Mouse (Mus musculus) testis, adult 2 months (tissue): ENCODE results near the gene Itga7. TPM values are rescaled to one million over a fixed set of nuclear protein-coding genes. Genes with fewer than 3 reads are reported as not detected.
A peak's percentile ranks its signal among the peaks of the same experiment; 100 is the strongest.

Experiments used
- H3K27ac ChIP-seq: fragments of 200-500 bp; 2 replicates; pipeline ENCODE4 v1.5.1; 2012; ENCODE audit warnings: low read depth, low read length; ENCODE audit not compliant: control insufficient read depth, insufficient read depth
- H3K27me3 ChIP-seq: fragments of 200-500 bp; 2 replicates; pipeline ENCODE4 v1.6.1; 2012; ENCODE audit warnings: mild to moderate bottlenecking, low read length, moderate library complexity; ENCODE audit not compliant: control insufficient read depth, insufficient read depth
- H3K36me3 ChIP-seq: fragments of 200-500 bp; 2 replicates; pipeline ENCODE4 v1.6.1; 2012; ENCODE audit warnings: mild to moderate bottlenecking, low read length; ENCODE audit not compliant: control insufficient read depth, insufficient read depth
- H3K4me1 ChIP-seq: fragments of 200-500 bp; 2 replicates; pipeline ENCODE4 v1.6.1; 2012; ENCODE audit warnings: low read length; ENCODE audit not compliant: control insufficient read depth, insufficient read depth
- H3K4me3 ChIP-seq: fragments of 200-500 bp; 2 replicates; pipeline ENCODE4 v1.5.1; 2012; ENCODE audit warnings: low read depth, mild to moderate bottlenecking, low read length, moderate library complexity, mixed read lengths; ENCODE audit not compliant: control insufficient read depth
- CTCF ChIP-seq: fragments of 200-500 bp; IDR thresholded peaks from 2 replicates; pipeline ENCODE4 v1.5.1; 2012; ENCODE audit warnings: low read depth, mild to moderate bottlenecking, inconsistent platforms, low read length, moderate library complexity; ENCODE audit not compliant: control insufficient read depth, insufficient read depth, insufficient replicate concordance
- POLR2A ChIP-seq: fragments of 200-500 bp; IDR thresholded peaks from 2 replicates; pipeline ENCODE4 v1.6.1; 2012; ENCODE audit warnings: low read depth, mild to moderate bottlenecking, inconsistent platforms, low read length, moderate library complexity; ENCODE audit not compliant: control insufficient read depth
- polyA plus RNA-seq: library from polyadenylated mRNA; depleted of rRNA; stranded (reverse); fragments of >200 nt; gene quantifications from 2 replicates; pipeline ENCODE4 v1.2.3, GENCODE M21; 2012; rRNA removed

Gene Itga7
- 19.0 and 19.1 TPM in 2 replicates for polyA plus RNA-seq

GRCm38 (mm10) chr10:128933574-128933973 is at the start of gene Itga7:
TSS of gene Itga7 (plus strand) at chr10:128933818.
- no peak for TF ChIP-seq POLR2A
- TF ChIP-seq CTCF, result no peak
- Histone ChIP-seq H3K27ac (no peak within 1 kb of the TSS), H3K4me3 (peak within 1 kb of the TSS; percentile 70), H3K36me3 (no peaks in the 10 kb centered on the region), H3K4me1 (peaks cover 10% of the 10 kb centered on the region), H3K27me3 (0 out of 2 replicates have a peak, but pooled peaks cover 2% of the 10 kb centered on the region)

GRCm38 (mm10) chr10:128888941-128889827 is 44.4 kb upstream of the Itga7 start:
- peaks cover 12% of the 10 kb centered on the region for H3K4me1 ChIP-seq
- no peaks in the 10 kb centered on the region for H3K27me3 ChIP-seq
- H3K27ac ChIP-seq, result no peak overlapping the region
- H3K4me3 ChIP-seq, result no peak overlapping the region
- TF ChIP-seq CTCF, result no peak
- no peak for TF ChIP-seq POLR2A
- H3K36me3 ChIP-seq, result no peaks in the 10 kb centered on the region

DNA sequence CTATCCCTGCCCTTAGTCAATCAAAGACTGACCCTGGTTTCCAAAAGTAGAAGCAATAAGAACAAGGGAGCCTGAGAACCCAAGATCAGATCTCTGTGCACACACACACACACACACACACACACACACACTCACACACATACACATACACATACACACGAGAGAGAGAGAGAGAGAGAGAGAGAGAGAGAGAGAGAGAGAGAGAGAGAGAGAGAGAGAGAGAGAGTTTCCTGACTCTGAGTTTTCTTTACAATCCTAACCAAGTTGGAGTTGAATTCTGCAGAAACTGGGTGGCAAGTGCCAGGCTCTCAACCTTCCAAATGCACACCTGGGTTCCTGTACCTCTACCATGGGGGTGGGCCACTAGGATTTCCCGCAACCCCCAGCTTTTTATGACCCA is 43.8 kb upstream of the Itga7 start:
- no peak for TF ChIP-seq CTCF
- H3K4me1 ChIP-seq, result peaks cover 12% of the 10 kb centered on the region
- no peaks in the 10 kb centered on the region for H3K36me3 ChIP-seq
- H3K27me3 ChIP-seq, result no peaks in the 10 kb centered on the region
- no peak overlapping the region for H3K4me3 ChIP-seq
- no peak overlapping the region for H3K27ac ChIP-seq

DNA sequence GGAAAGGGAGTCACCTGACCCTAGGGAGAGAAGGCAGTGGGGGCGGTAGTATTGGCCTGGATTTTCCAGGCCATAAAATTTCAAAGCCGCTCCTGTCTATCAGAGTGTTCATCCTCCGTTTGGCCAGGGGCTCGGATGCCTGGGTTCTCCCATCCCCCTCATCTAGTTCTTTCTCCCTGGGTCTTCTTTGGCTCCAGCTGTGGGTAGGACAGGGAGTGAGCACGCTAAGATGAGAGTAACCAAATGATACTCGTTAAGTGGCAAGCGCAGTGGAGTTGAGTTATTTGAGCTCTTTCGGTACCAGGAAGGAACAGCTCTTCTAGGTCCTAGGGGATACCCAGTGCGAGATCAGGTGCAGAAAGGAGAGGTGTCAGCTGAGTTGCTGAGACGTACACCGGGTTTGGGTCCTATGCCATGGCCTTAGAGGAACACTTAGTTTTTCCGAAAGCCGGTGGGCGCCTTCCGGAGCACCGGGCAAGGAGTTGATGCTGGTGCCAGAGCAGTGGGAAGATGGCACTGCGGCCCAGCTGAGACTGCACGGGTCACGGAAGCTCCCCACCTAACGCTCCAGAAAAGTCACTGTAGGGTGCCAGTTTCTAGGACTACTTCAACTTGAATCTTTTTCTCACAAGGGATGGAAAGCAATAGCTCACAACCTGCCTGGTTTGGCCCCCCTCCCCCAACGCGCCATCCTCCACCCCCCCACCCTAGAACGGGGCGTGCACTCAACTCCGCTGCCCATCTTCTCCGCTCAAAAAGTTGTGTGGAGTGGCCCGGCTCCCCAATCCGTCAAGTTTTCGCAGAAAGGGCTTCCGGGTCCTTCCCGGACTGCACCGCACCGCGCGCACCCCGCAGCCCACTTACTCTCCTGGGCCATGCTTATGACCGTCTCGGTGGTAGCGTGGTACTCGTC is 43.0 kb upstream of the Itga7 start:
- TF ChIP-seq CTCF (no peak), POLR2A (no peak)
- Histone ChIP-seq H3K4me3 (peak overlapping the region; percentile 86), H3K4me1 (peaks cover 16% of the 10 kb centered on the region), H3K27ac (no peak overlapping the region), H3K36me3 (no peaks in the 10 kb centered on the region), H3K27me3 (no peaks in the 10 kb centered on the region)

DNA sequence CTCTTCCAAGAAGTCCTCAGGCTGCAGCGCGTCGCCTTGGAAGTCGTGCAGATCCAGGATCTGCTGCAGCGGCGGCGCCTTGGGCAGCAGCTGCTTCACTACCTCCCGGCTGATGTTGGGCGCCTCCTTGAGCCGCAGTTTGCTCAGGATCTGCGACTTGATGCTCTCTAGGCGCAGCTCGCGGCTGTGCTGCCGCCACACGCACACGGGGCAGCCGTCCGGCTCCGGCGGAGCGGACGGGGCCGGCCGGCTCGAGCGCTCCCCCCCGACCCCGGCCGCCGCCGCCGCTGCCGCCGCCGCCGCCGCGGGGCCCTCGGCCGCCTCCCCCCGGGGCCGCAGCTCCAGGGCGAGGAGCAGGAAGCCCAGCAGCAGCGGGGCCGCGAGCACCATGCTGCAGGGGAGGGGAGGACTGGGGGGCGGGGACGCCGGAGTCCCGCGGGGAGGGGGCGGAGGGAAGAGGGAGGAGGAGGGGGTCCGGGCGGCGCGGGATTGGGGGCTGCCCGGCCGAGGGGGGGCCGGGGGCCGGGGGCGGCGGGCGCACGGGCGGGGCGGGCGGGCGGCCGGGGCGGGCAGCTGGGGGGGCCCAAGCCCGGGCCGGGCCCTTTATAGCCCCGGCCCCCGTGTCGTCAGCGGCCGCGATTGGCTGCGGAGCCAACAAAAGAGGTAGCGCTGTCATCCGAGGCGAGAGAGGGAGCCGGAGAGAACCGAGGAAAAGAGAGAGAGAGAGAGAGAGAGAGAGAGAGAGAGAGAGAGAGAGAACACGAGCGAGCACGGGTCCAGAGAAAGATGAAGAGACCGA is 42.1 kb upstream of the Itga7 start, which contains the start of gene Gdf11:
Gdf11 (minus strand) TSS at position 423 of the 799 bp plus-strand sequence.
- no peak within 1 kb of the TSS for H3K27ac ChIP-seq

DNA sequence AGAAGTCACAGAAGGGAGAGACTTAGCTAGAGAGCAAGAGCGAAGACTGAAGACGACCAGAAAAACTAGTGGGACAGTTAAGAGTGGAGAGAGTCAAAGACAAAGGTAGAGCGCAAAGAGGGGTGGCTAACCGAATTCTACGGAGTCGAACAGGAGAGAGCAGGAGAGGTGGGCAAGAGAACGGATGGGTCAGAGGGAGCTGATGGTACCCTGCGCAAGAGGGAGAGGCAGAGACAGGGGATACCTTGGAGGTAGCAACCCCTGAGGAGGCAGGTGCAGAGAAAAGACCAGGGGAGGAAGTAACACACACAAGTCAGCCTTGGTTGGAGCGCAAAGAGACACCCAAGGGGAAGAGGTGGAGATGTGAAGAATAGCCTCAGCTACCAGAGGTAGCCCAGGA is 41.4 kb upstream of the Itga7 start:
- Histone ChIP-seq H3K4me3 (peak overlapping the region; percentile 70), H3K27me3 (no peaks in the 10 kb centered on the region), H3K27ac (no peak overlapping the region), H3K36me3 (no peaks in the 10 kb centered on the region), H3K4me1 (peaks cover 30% of the 10 kb centered on the region)
- TF ChIP-seq CTCF (no peak), POLR2A (no peak)

More for the DNA sequence above, 42.1 kb upstream of the Itga7 start, which contains the start of gene Gdf11:
- H3K4me3 ChIP-seq, result peak within 1 kb of the TSS; percentile 86
- peaks cover 25% of the 10 kb centered on the region for H3K4me1 ChIP-seq
- no peaks in the 10 kb centered on the region for H3K36me3 ChIP-seq
- H3K27me3 ChIP-seq, result no peaks in the 10 kb centered on the region
- TF ChIP-seq CTCF, result no peak
